Mouse (Mus musculus) ES-CJ7 (cell line): Measurements from ENCODE around the gene Irx2.
A peak's percentile ranks its signal among the peaks of the same experiment; 100 is the strongest.

Experiments used
- DNase-seq: peaks from one replicate; pipeline ENCODE4 v3.0.0; 2011; ENCODE audit warnings: low read depth, low spot score

Gene Irx2

GRCm38 (mm10) chr13:72636331-72636851, 7.8 kb downstream of the Irx2 start:
- peak; percentile 23 for DNase-seq

GRCm38 (mm10) chr13:72637536-72637935, 8.9 kb downstream of the Irx2 start:
- DNase-seq, result no peak

- DNase-seq, result peak; percentile 37
Observed at GRCm38 (mm10) chr13:72638401-72639130, 9.9 kb downstream of the Irx2 start.

GRCm38 (mm10) chr13:72639441-72640130, 11.0 kb downstream of the Irx2 start:
- DNase-seq, result peak; percentile 44

GRCm38 (mm10) chr13:72640131-72640521, 11.5 kb downstream of the Irx2 start:
- DNase-seq, result peak; percentile 78

- DNase-seq, result no peak
Observed at GRCm38 (mm10) chr13:72656447-72656846, 27.8 kb downstream of the Irx2 start.

- peak; percentile 51 for DNase-seq
Observed at GRCm38 (mm10) chr13:72675826-72676225, 47.2 kb downstream of the Irx2 start.
